Mouse (Mus musculus): ENCODE data around the gene Uba2.

- TF ChIP-seq POLR2A (IDR thresholded peaks at IDR 0.05; ENCODE audit: low read depth, low read length) (no peak), CTCF (IDR thresholded peaks at IDR 0.05; ENCODE audit: extremely low read depth, insufficient read length, insufficient replicate concordance, low read depth, low read length) (no peak)
These were observed 52.8 kb downstream of the Uba2 start for GRCm38 (mm10) chr7:34116601-34117000.
